ENCODE assay signal across 8 mouse cellular contexts in the genomic region with DNA sequence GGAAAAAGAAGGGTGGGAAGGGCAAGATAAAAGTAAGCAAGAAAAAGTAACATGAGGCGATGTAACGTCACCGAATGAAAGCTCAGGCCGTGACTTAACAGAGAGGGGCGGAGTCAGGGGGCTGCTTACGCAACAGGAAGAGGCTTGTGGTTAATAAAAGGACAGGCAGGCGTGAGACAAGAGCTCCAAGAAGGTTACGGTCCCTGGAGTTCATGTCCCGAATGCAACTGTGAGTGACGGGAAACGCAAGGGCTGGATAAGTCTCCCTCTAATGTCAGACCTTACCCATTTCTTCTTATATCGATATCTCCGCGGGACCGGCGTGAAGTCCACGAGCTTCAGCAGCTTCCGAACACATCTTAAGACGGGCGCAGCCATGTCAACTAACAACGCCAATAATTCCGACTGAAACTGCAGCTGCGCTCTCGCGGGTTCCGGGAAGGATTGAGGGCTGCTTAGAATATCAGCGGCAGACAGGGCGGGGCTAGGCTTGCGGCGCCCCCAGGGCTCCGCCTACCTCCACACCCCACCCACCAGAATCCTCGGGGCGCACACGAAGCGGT. TPM values are rescaled to one million over a fixed set of nuclear protein-coding genes. Genes with fewer than 3 reads are reported as not detected.
DNase-seq lines count a peak whose midpoint lies in the region; ATAC-seq and TF ChIP-seq lines count a peak whose summit lies in the region.

A gene (minus strand): TSS at position 478 of the 563 bp plus-strand sequence.

- H3K36me3 ChIP-seq in kidney, embryonic 14.5 days (ENCODE audit: control insufficient read depth, insufficient read depth, low read length), result 0 out of 2 replicates have a peak, but pooled peaks cover 2% of the 10 kb centered on the region
- 0 out of 2 replicates have a peak, but pooled peaks cover 2% of the 10 kb centered on the region for H3K36me3 ChIP-seq in limb, embryonic 15.5 days

- no peaks in the 10 kb centered on the region for H3K27me3 ChIP-seq in kidney, embryonic 14.5 days (ENCODE audit: control insufficient read depth, insufficient read depth, low read length)
- H3K27me3 ChIP-seq in limb, embryonic 15.5 days, result no peaks in the 10 kb centered on the region

- H3K9ac ChIP-seq in kidney, embryonic 14.5 days (ENCODE audit: low read depth, low read length), result peak within 1 kb of the TSS; percentile 60
- H3K9ac ChIP-seq in limb, embryonic 15.5 days, result peak within 1 kb of the TSS; percentile 56

- no peaks in the 10 kb centered on the region for H3K9me3 ChIP-seq in kidney, embryonic 14.5 days (ENCODE audit: control insufficient read depth, low read length)
- H3K9me3 ChIP-seq in limb, embryonic 15.5 days, result no peaks in the 10 kb centered on the region

- 0 out of 2 replicates have a peak, but pooled peaks have one; percentile 51 for TF ChIP-seq POLR2A in bone marrow macrophage, adult 2 months (IDR thresholded peaks at IDR 0.05; ENCODE audit: borderline replicate concordance, low read depth, low read length)
- peak; percentile 97 for TF ChIP-seq POLR2A in embryonic fibroblast, embryonic 13.5 days (IDR thresholded peaks at IDR 0.05; ENCODE audit: low read depth, low read length)

- ATAC-seq in kidney, embryonic 14.5 days (ENCODE audit: low FRiP score, low TSS enrichment), result peak; percentile 96
- ATAC-seq in limb, embryonic 15.5 days (ENCODE audit: insufficient number of reproducible peaks, low FRiP score, low TSS enrichment, low read depth), result peak; percentile 95

- H3K4me2 ChIP-seq in kidney, embryonic 14.5 days (replicated peaks; ENCODE audit: low read depth, low read length), result peak within 1 kb of the TSS; percentile 64
- H3K4me2 ChIP-seq in limb, embryonic 15.5 days, result peak within 1 kb of the TSS; percentile 83

- H3K4me1 ChIP-seq in bone marrow macrophage, adult 2 months (ENCODE audit: control insufficient read depth, insufficient read depth, low read length), result peaks cover 4% of the 10 kb centered on the region
- peaks cover 3% of the 10 kb centered on the region; the same call in 1 of the 2 replicates for H3K4me1 ChIP-seq in embryonic fibroblast, embryonic 13.5 days (ENCODE audit: control insufficient read depth, insufficient read depth, low read length)
- peaks cover 4% of the 10 kb centered on the region; the same call in 1 of the 2 replicates for H3K4me1 ChIP-seq in kidney, embryonic 14.5 days (ENCODE audit: control insufficient read depth, insufficient read depth, low read length)
- peaks cover 12% of the 10 kb centered on the region for H3K4me1 ChIP-seq in limb, embryonic 15.5 days

- TF ChIP-seq CTCF in bone marrow macrophage, adult 2 months (IDR thresholded peaks at IDR 0.05; ENCODE audit: low read depth, low read length), result no peak
- no peak for TF ChIP-seq CTCF in embryonic fibroblast, embryonic 13.5 days (IDR thresholded peaks at IDR 0.05; ENCODE audit: borderline replicate concordance, insufficient read depth, low read length)

- peak within 1 kb of the TSS; percentile 77 for H3K27ac ChIP-seq in bone marrow macrophage, adult 2 months (ENCODE audit: insufficient read depth, low read depth, low read length)
- peak within 1 kb of the TSS; percentile 93 for H3K27ac ChIP-seq in embryonic fibroblast, embryonic 13.5 days (ENCODE audit: insufficient read depth, low read length)
- H3K27ac ChIP-seq in kidney, embryonic 14.5 days (ENCODE audit: low read depth, low read length), result peak within 1 kb of the TSS; percentile 87
- peak within 1 kb of the TSS; percentile 95 for H3K27ac ChIP-seq in limb, embryonic 15.5 days

- peak; percentile 96 for DNase-seq in A20 (ENCODE audit: low read depth, low spot score)
- peak; percentile 90 to 94 for DNase-seq in heart, adult 9 months (ENCODE audit: low spot score in 2 of 2)
- peak; percentile 74 to 89 for DNase-seq in monocyte, adult 2 months (ENCODE audit: low read depth in 1 of 2, low spot score in 2 of 2)
- peak; percentile 89 to 90 for DNase-seq in spleen, postnatal 36 days (ENCODE audit: low spot score in 2 of 2)

- peak within 1 kb of the TSS; percentile 65 for H3K4me3 ChIP-seq in bone marrow macrophage, adult 2 months (ENCODE audit: insufficient read depth, low read length)
- peak within 1 kb of the TSS; percentile 60 for H3K4me3 ChIP-seq in embryonic fibroblast, embryonic 13.5 days (ENCODE audit: insufficient read depth, low read length)
- peak within 1 kb of the TSS; percentile 59 for H3K4me3 ChIP-seq in kidney, embryonic 14.5 days (ENCODE audit: low read length)
- peak within 1 kb of the TSS; percentile 65 for H3K4me3 ChIP-seq in limb, embryonic 15.5 days

- WGBS in kidney, embryonic 14.5 days, result under 1% methylated on average over 35 of the region's 35 CpGs
- WGBS in limb, embryonic 15.5 days, result under 1% methylated on average over 35 of the region's 35 CpGs

RNA-seq across cellular contexts. Expression of the gene that starts here (rescaled TPM):
- polyA plus RNA-seq in bone marrow macrophage, adult 2 months (2012; ENCODE audit: insufficient read depth, insufficient read length, missing spikeins), result 12.4 and 12.8 TPM in 2 replicates
- 13.0 and 17.6 TPM in 2 replicates for polyA plus RNA-seq in embryonic fibroblast, embryonic 13.5 days (2011; ENCODE audit: insufficient read length, low read depth, missing spikeins)
- 17.1 and 24.1 TPM in 2 replicates for polyA plus RNA-seq in kidney, embryonic 14.5 days (2014; fragmentation: Nextera tagmentation; extraction: Ambion mirVana)
- polyA plus RNA-seq in limb, embryonic 15.5 days (2015; fragmentation: Nextera tagmentation; extraction: Ambion mirVana), result 16.1 and 20.4 TPM in 2 replicates

Comparison
In these comparisons a context has a peak if more than half of its experiments do, and no peak if none do; other contexts are left out.
1. Peak in every context shown above with its lines: DNase-seq, ATAC-seq, H3K4me3 ChIP-seq and H3K27ac ChIP-seq.